ENCODE assay signal across 19 mouse cellular contexts in the genomic region with DNA sequence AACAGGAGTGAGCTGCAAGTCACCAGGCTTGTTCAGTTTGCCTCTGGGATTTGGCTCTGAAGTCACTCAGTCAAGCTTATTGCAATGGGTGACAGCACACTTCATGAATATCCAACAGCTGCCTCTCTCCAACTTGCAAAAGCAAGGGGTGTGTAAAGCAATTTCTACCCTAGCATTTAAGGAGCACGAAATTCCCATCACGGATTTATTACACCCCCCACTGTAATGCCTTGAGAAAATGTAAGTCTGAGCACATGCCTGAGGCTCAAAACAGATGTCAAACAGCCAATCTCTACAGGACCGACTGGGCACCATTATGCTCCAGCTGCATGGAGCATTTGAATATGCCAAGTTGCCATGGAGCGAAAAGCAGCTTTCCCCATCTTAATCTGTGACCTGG.
A peak's percentile ranks its signal among the peaks of the same experiment; 100 is the strongest.
DNase-seq lines count a peak whose midpoint lies in the region; ATAC-seq and TF ChIP-seq lines count a peak whose summit lies in the region.
"Had no signal": no experiment of that assay in that cellular context is flagged by ENCODE, and none has a peak within 500 bp of the region (broad histone marks: within the 10 kb centered on the region; RNA-seq: fewer than 3 reads in every experiment).

No protein-coding gene starts in this region.

- H3K4me3 ChIP-seq in hindbrain, embryonic 13.5 days = no peak overlapping the region
- H3K4me3 ChIP-seq in hindbrain, embryonic 11.5 days (ENCODE audit: low read depth, low read length) = no peak overlapping the region
- no peak overlapping the region for H3K4me3 ChIP-seq in midbrain, embryonic 11.5 days (ENCODE audit: low read depth, low read length)
- H3K4me3 ChIP-seq in midbrain, embryonic 10.5 days = no peak overlapping the region
- no peak overlapping the region for H3K4me3 ChIP-seq in hindbrain, embryonic 16.5 days (ENCODE audit: low read length)
- no peak overlapping the region for H3K4me3 ChIP-seq in neural tube, embryonic 14.5 days (ENCODE audit: low read depth, low read length)
- H3K4me3 ChIP-seq in left cerebral cortex, adult 2 months = no peak overlapping the region
- H3K4me3 ChIP-seq: embryonic facial prominence, embryonic 12.5 days; heart, embryonic 10.5 days; layer of hippocampus, adult 2 months; liver, embryonic 12.5 days; lung, embryonic 15.5 days had no signal

- H3K9me3 ChIP-seq in hindbrain, embryonic 13.5 days = 0 out of 2 replicates have a peak, but pooled peaks cover 3% of the 10 kb centered on the region
- H3K9me3 ChIP-seq in hindbrain, embryonic 11.5 days (ENCODE audit: control insufficient read depth, low read length) = 0 out of 2 replicates have a peak, but pooled peaks cover 3% of the 10 kb centered on the region
- no peaks in the 10 kb centered on the region for H3K9me3 ChIP-seq in midbrain, embryonic 11.5 days (ENCODE audit: control insufficient read depth, low read length)
- no peaks in the 10 kb centered on the region for H3K9me3 ChIP-seq in midbrain, embryonic 10.5 days (replicated peaks)
- H3K9me3 ChIP-seq in hindbrain, embryonic 16.5 days (ENCODE audit: control insufficient read depth, low read length) = peaks cover 4% of the 10 kb centered on the region
- 0 out of 2 replicates have a peak, but pooled peaks cover 4% of the 10 kb centered on the region for H3K9me3 ChIP-seq in neural tube, embryonic 14.5 days (ENCODE audit: control insufficient read depth, low read length)
- H3K9me3 ChIP-seq: embryonic facial prominence, embryonic 12.5 days; heart, embryonic 10.5 days; liver, embryonic 12.5 days; lung, embryonic 15.5 days had no signal

- H3K27ac ChIP-seq in hindbrain, embryonic 13.5 days = no peak overlapping the region
- no peak overlapping the region for H3K27ac ChIP-seq in hindbrain, embryonic 11.5 days (ENCODE audit: low read depth, low read length)
- H3K27ac ChIP-seq in midbrain, embryonic 11.5 days (ENCODE audit: low read depth, low read length) = no peak overlapping the region
- H3K27ac ChIP-seq in midbrain, embryonic 10.5 days (replicated peaks) = no peak overlapping the region
- no peak overlapping the region for H3K27ac ChIP-seq in hindbrain, embryonic 16.5 days (ENCODE audit: low read depth, low read length)
- H3K27ac ChIP-seq in neural tube, embryonic 14.5 days (ENCODE audit: low read depth, low read length) = no peak overlapping the region
- no peak overlapping the region for H3K27ac ChIP-seq in left cerebral cortex, adult 2 months
- H3K27ac ChIP-seq: embryonic facial prominence, embryonic 12.5 days; heart, embryonic 10.5 days; layer of hippocampus, adult 2 months; liver, embryonic 12.5 days; lung, embryonic 15.5 days had no signal

- intact Hi-C loops in left cerebral cortex, adult 2 months (cut with DNase I) = no loop called here

- no peak for DNase-seq in hindbrain, embryonic 11.5 days (ENCODE audit: low spot score)
- peak; percentile 80 for DNase-seq in midbrain, embryonic 11.5 days (ENCODE audit: low spot score, missing footprints)
- DNase-seq in midbrain, embryonic 10.5 days (ENCODE audit: low spot score) = no peak
- DNase-seq in embryo, embryonic 11 days = no peak
- no peak for DNase-seq in left cerebral cortex, adult 2 months (ENCODE audit: extremely low spot score in 1 of 2, low spot score in 2 of 2)
- DNase-seq: cerebellum, postnatal 36 days; gastrocnemius, postnatal 25 days; heart, postnatal 14 days; right cerebral cortex, postnatal 4 days; thymus, adult 2 months had no signal

- peaks cover 4% of the 10 kb centered on the region; the same call in 1 of the 2 replicates for H3K36me3 ChIP-seq in hindbrain, embryonic 13.5 days
- H3K36me3 ChIP-seq in hindbrain, embryonic 11.5 days (ENCODE audit: control insufficient read depth, insufficient read depth, low read length) = no peaks in the 10 kb centered on the region
- H3K36me3 ChIP-seq in midbrain, embryonic 11.5 days (ENCODE audit: control insufficient read depth, insufficient read depth, low read length) = no peaks in the 10 kb centered on the region
- no peaks in the 10 kb centered on the region for H3K36me3 ChIP-seq in midbrain, embryonic 10.5 days
- H3K36me3 ChIP-seq in hindbrain, embryonic 16.5 days (ENCODE audit: control insufficient read depth, insufficient read depth, low read length) = no peaks in the 10 kb centered on the region
- H3K36me3 ChIP-seq in neural tube, embryonic 14.5 days (ENCODE audit: control insufficient read depth, insufficient read depth, low read length) = no peaks in the 10 kb centered on the region
- H3K36me3 ChIP-seq: embryonic facial prominence, embryonic 12.5 days; heart, embryonic 10.5 days; liver, embryonic 12.5 days; lung, embryonic 15.5 days had no signal

- peaks cover 6% of the 10 kb centered on the region; the same call in 1 of the 2 replicates for H3K4me1 ChIP-seq in hindbrain, embryonic 13.5 days (replicated peaks)
- H3K4me1 ChIP-seq in hindbrain, embryonic 11.5 days (replicated peaks; ENCODE audit: control insufficient read depth, insufficient read depth, low read length) = no peaks in the 10 kb centered on the region
- no peaks in the 10 kb centered on the region for H3K4me1 ChIP-seq in midbrain, embryonic 11.5 days (ENCODE audit: control insufficient read depth, insufficient read depth, low read length)
- H3K4me1 ChIP-seq in midbrain, embryonic 10.5 days = no peaks in the 10 kb centered on the region
- H3K4me1 ChIP-seq in hindbrain, embryonic 16.5 days (ENCODE audit: control insufficient read depth, insufficient read depth, low read depth, low read length) = no peaks in the 10 kb centered on the region
- H3K4me1 ChIP-seq in neural tube, embryonic 14.5 days (ENCODE audit: control insufficient read depth, insufficient read depth, low read length) = no peaks in the 10 kb centered on the region
- H3K4me1 ChIP-seq: liver, embryonic 12.5 days had no signal

- ATAC-seq in hindbrain, embryonic 13.5 days (ENCODE audit: low FRiP score) = peak; percentile 66; the same call in 1 of the 2 replicates
- no peak for ATAC-seq in hindbrain, embryonic 11.5 days (ENCODE audit: low FRiP score)
- ATAC-seq in midbrain, embryonic 11.5 days (ENCODE audit: low FRiP score) = no peak
- peak; percentile 74 for ATAC-seq in hindbrain, embryonic 16.5 days
- ATAC-seq in neural tube, embryonic 14.5 days (ENCODE audit: low read depth) = peak; percentile 59; the same call in 1 of the 2 replicates
- ATAC-seq: intestine, embryonic 16.5 days; liver, embryonic 12.5 days had no signal

- H3K9ac ChIP-seq in hindbrain, embryonic 13.5 days = no peak overlapping the region
- H3K9ac ChIP-seq in hindbrain, embryonic 11.5 days (ENCODE audit: low read depth, low read length) = no peak overlapping the region
- H3K9ac ChIP-seq in midbrain, embryonic 11.5 days (ENCODE audit: low read length) = no peak overlapping the region
- H3K9ac ChIP-seq in hindbrain, embryonic 16.5 days (ENCODE audit: low read depth, low read length) = no peak overlapping the region
- H3K9ac ChIP-seq in neural tube, embryonic 14.5 days (replicated peaks; ENCODE audit: low read depth, low read length) = no peak overlapping the region
- H3K9ac ChIP-seq: embryonic facial prominence, embryonic 12.5 days; liver, embryonic 12.5 days; lung, embryonic 15.5 days had no signal

- TF ChIP-seq CTCF in left cerebral cortex, adult 2 months (IDR thresholded peaks at IDR 0.05) = no peak

- H3K27me3 ChIP-seq in hindbrain, embryonic 13.5 days = no peaks in the 10 kb centered on the region
- H3K27me3 ChIP-seq in hindbrain, embryonic 11.5 days (ENCODE audit: control insufficient read depth, insufficient read depth, low read length) = no peaks in the 10 kb centered on the region
- H3K27me3 ChIP-seq in midbrain, embryonic 11.5 days (ENCODE audit: control insufficient read depth, insufficient read depth, low read length) = no peaks in the 10 kb centered on the region
- H3K27me3 ChIP-seq in midbrain, embryonic 10.5 days (ENCODE audit: low read depth, poor library complexity, severe bottlenecking) = no peaks in the 10 kb centered on the region
- no peaks in the 10 kb centered on the region for H3K27me3 ChIP-seq in hindbrain, embryonic 16.5 days (replicated peaks; ENCODE audit: control insufficient read depth, insufficient read depth, low read length)
- H3K27me3 ChIP-seq in neural tube, embryonic 14.5 days (ENCODE audit: control insufficient read depth, insufficient read depth, low read length) = no peaks in the 10 kb centered on the region
- H3K27me3 ChIP-seq: embryonic facial prominence, embryonic 12.5 days; liver, embryonic 12.5 days; lung, embryonic 15.5 days had no signal

- WGBS in hindbrain, embryonic 13.5 days = 55% methylated on average over 4 of the region's 4 CpGs
- WGBS in hindbrain, embryonic 11.5 days = 67% methylated on average over 4 of the region's 4 CpGs
- 77% methylated on average over 4 of the region's 4 CpGs for WGBS in midbrain, embryonic 11.5 days
- 78% methylated on average over 4 of the region's 4 CpGs for WGBS in midbrain, embryonic 10.5 days
- WGBS in hindbrain, embryonic 16.5 days = 42% methylated on average over 4 of the region's 4 CpGs
- 41% methylated on average over 4 of the region's 4 CpGs for WGBS in neural tube, embryonic 14.5 days

- H3K4me2 ChIP-seq in hindbrain, embryonic 13.5 days = no peak overlapping the region
- no peak overlapping the region for H3K4me2 ChIP-seq in hindbrain, embryonic 11.5 days (replicated peaks; ENCODE audit: low read depth, low read length)
- no peak overlapping the region for H3K4me2 ChIP-seq in midbrain, embryonic 11.5 days
- no peak overlapping the region for H3K4me2 ChIP-seq in hindbrain, embryonic 16.5 days (ENCODE audit: low read length)
- H3K4me2 ChIP-seq in neural tube, embryonic 14.5 days (ENCODE audit: low read depth, low read length) = no peak overlapping the region
- H3K4me2 ChIP-seq: embryonic facial prominence, embryonic 12.5 days; liver, embryonic 12.5 days; lung, embryonic 15.5 days had no signal

Comparison
In these comparisons a context has a peak if more than half of its experiments do, and no peak if none do; other contexts are left out.
1. ATAC-seq: peak in hindbrain, embryonic 13.5 days (single experiment), hindbrain, embryonic 16.5 days (single experiment) and neural tube, embryonic 14.5 days (single experiment); none in hindbrain, embryonic 11.5 days (single experiment) and midbrain, embryonic 11.5 days (single experiment).